Mouse (Mus musculus) bone marrow macrophage, adult 2 months (primary cell): ENCODE data around the gene Olfr1366.

Experiments used
- CTCF ChIP-seq: IDR thresholded peaks from 2 replicates; pipeline ENCODE4 v1.5.1; 2012; ENCODE audit warnings: low read depth, mild to moderate bottlenecking, low read length, moderate library complexity
- POLR2A ChIP-seq: IDR thresholded peaks from 2 replicates; pipeline ENCODE4 v1.6.1; 2012; ENCODE audit warnings: mild to moderate bottlenecking, low read depth, low read length, borderline replicate concordance

- TF ChIP-seq POLR2A = no peak
- TF ChIP-seq CTCF = no peak
Measured at GRCm38 (mm10) chr13:21495080-21495479, 47.5 kb downstream of the Olfr1366 start, which contains the start of gene AK157302.
